Mouse (Mus musculus) heart, postnatal 0 days (tissue): ENCODE measurements around the gene Ripor2. TPM values are rescaled to one million over a fixed set of nuclear protein-coding genes. Genes with fewer than 3 reads are reported as not detected.
"Not testable (repeated sequence)": the region's sequence is repeated elsewhere in the genome, so short reads cannot be mapped to it uniquely, and the experiment has no call there.

Source experiments
- ATAC-seq: fragments of 200-750 bp; cut with Nextera tagmentation; 2 replicates; pipeline ENCODE4 v1.8.0; 2017; ENCODE audit warnings: low read depth, moderate number of reproducible peaks, moderate library complexity; ENCODE audit not compliant: insufficient read depth
- DNase-seq: peaks from one replicate; pipeline ENCODE4 v3.0.0-alpha.2; 2016; ENCODE audit warnings: low spot score
- H3K27ac ChIP-seq: fragments of 300-500 bp; sonication (generic); 2 replicates; pipeline ENCODE4 v1.5.1; 2014; ENCODE audit warnings: low read depth, mild to moderate bottlenecking
- H3K27me3 ChIP-seq: fragments of 300-500 bp; sonication (generic); 2 replicates; pipeline ENCODE4 v1.6.1; 2014; ENCODE audit warnings: low read length, mixed read lengths; ENCODE audit not compliant: control insufficient read depth, insufficient read depth
- H3K36me3 ChIP-seq: fragments of 300-500 bp; sonication (generic); replicated peaks from 2 replicates; pipeline ENCODE4 v1.6.1; 2014; ENCODE audit warnings: low read length, mixed read lengths; ENCODE audit not compliant: control insufficient read depth, insufficient read depth
- H3K4me1 ChIP-seq: fragments of 300-500 bp; sonication (generic); 2 replicates; pipeline ENCODE4 v1.6.1; 2014; ENCODE audit warnings: antibody characterized with exemption; ENCODE audit not compliant: control insufficient read depth, insufficient read depth
- H3K4me2 ChIP-seq: fragments of 300-500 bp; sonication (generic); 2 replicates; pipeline ENCODE4 v1.6.1; 2014; ENCODE audit warnings: low read depth, mild to moderate bottlenecking, low read length, moderate library complexity
- H3K4me3 ChIP-seq: fragments of 300-500 bp; sonication (generic); 2 replicates; pipeline ENCODE4 v1.5.1; 2014; ENCODE audit warnings: low read depth, low read length
- H3K9ac ChIP-seq: fragments of 300-500 bp; sonication (generic); replicated peaks from 2 replicates; pipeline ENCODE4 v1.6.1; 2014; ENCODE audit warnings: low read depth, low read length, mixed read lengths
- H3K9me3 ChIP-seq: fragments of 300-500 bp; sonication (generic); replicated peaks from 2 replicates; pipeline ENCODE4 v1.6.1; 2016; ENCODE audit warnings: low read length; ENCODE audit not compliant: control insufficient read depth
- CTCF ChIP-seq: IDR thresholded peaks from 2 replicates; pipeline ENCODE4 v1.5.1; 2016; ENCODE audit warnings: antibody characterized with exemption, control low read depth, low read depth
- EP300 ChIP-seq: IDR thresholded peaks from 2 replicates; pipeline ENCODE4 v1.6.1; 2016; ENCODE audit warnings: antibody characterized with exemption, low read depth
- WGBS: fragments of 180-500 bp; shearing (Covaris S2); extraction: QIAGEN DNeasy Blood & Tissue Kit; methylation state at CpG from one replicate; pipeline ENCODE4 v1.1.7; 2014; 5-methylcytosine and 5-hydroxymethylcytosine counted together
- polyA plus RNA-seq: library from polyadenylated mRNA; unstranded; fragments of >200 nt; fragmentation: Nextera tagmentation; extraction: Ambion mirVana; gene quantifications from 2 replicates; pipeline ENCODE4 v1.2.1, GENCODE M21; 2015
- total RNA-seq: library from RNA; depleted of rRNA; stranded (reverse); fragments of >200 nt; gene quantifications from 2 replicates; pipeline ENCODE4 v1.2.3, GENCODE M21; 2014; ENCODE audit warnings: low replicate concordance

The Ripor2 gene
- total and polyA plus RNA-seq, 2 experiments from 2014 or later = 17.5 to 31.7 TPM

DNA sequence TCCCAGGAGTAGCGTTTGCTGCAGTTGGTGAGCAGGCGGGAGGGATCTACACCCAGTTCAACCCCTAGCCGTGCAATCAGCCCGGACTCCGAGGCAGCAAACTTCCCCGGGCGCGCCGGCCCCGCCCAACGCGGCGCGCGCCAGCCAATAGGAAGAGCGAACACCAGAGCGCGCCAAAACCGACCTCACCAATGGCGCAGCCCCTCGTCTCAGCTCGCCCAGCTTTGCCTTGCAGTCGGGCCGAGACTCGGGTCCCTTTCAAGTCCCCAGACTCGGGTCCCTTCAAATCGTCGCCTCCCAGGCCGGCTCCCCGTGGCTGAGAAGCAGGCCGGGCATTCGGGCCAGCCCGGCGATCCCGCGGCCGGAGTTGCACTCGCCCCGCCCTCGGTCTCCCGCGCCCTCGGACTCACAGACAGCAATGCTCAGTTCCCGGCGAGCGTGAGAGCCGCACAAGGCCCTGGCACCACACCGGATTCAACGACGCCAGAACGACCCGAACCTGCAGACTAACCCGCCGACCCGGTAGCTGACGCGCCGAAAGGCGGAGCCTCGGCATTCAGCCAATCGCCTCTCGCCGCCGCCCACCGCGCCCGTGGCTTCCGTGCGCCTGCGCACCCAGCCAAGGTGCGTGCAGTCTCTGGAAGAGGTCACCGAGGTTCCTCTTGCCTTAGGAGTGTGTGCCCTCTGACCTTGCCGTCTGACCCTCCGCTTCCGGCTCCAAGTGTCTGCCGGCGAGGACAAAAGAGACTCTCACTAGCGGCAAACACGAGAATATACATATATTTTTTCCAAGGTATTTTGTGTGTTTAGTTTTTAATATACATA, 179.6 kb downstream of the Ripor2 start, which contains the start of gene Gmnn:
Gmnn (minus strand) TSS at position 521 of the 825 bp plus-strand sequence.
- peak within 1 kb of the TSS; percentile 65 for H3K4me2 ChIP-seq
- H3K9me3 ChIP-seq = no peaks in the 10 kb centered on the region
- peaks cover 30% of the 10 kb centered on the region for H3K36me3 ChIP-seq
- peak; percentile 97 for ATAC-seq
- TF ChIP-seq CTCF (no peak), EP300 (no peak)
- H3K4me3 ChIP-seq = peak within 1 kb of the TSS; percentile 83
- H3K27me3 ChIP-seq = no peaks in the 10 kb centered on the region
- WGBS = under 1% methylated on average over 79 of the region's 79 CpGs
- H3K4me1 ChIP-seq = peaks cover 11% of the 10 kb centered on the region; the same call in 1 of the 2 replicates
- peak within 1 kb of the TSS; percentile 93 for H3K27ac ChIP-seq
- peak; percentile 93 for DNase-seq
- peak within 1 kb of the TSS; percentile 57 for H3K9ac ChIP-seq

DNA sequence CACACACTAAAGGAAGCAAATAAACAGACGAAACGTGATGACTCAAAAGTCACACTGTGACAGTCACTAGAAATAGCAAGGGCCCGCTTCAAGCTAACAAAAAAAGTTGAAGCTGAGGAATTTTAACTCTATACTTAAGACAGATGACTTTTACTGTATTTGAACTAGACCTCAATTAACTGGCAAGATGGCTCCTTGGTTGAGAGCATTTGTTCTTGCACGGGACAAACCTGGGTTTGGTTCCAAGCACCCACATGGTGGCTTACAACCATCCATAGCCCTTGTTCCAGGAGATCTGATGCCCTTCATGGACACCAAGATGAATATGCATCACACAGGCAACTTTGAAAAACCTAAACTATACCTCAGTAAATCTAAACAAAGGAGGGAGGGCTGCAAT, 180.3 kb downstream of the Ripor2 start:
- ATAC-seq = no peak
- peaks cover 24% of the 10 kb centered on the region; the same call in 1 of the 2 replicates for H3K36me3 ChIP-seq
- TF ChIP-seq CTCF = no peak
- no peak for TF ChIP-seq EP300

DNA sequence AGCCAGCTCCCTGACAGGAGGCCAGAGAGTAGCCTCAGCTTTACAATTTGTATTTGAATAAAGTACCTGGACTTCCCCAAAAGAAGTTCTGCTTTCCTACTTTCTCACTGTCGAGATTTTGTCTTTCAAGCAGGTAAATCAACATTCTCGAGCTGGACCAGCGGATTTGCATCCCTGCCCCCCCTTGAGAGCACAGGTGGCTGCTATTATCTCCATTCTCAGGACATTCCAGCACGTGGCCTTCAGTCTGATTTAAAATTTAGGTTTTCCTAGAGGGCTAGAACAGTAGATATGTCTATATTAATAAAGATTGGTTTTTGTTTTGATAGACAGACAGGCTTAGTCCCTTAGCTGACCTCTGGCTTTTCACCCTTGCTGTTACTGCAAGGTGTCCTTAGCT, 185.8 kb downstream of the Ripor2 start:
- not testable (repeated sequence) for H3K9me3 ChIP-seq, H3K36me3 ChIP-seq, H3K4me1 ChIP-seq, DNase-seq, H3K27me3 ChIP-seq, H3K27ac ChIP-seq, H3K9ac ChIP-seq, H3K4me2 ChIP-seq, H3K4me3 ChIP-seq, ATAC-seq
- 70% methylated on average over 4 of the region's 4 CpGs for WGBS

More for the DNA sequence above, 180.3 kb downstream of the Ripor2 start:
- H3K9ac ChIP-seq = peak overlapping the region; percentile 57; the same call in 1 of the 2 replicates
- DNase-seq = no peak
- H3K9me3 ChIP-seq = no peaks in the 10 kb centered on the region
- WGBS = 23% methylated on average over 4 of the region's 4 CpGs
- H3K27ac ChIP-seq = peak overlapping the region; percentile 93
- peak overlapping the region; percentile 83 for H3K4me3 ChIP-seq
- peak overlapping the region; percentile 65 for H3K4me2 ChIP-seq
- H3K27me3 ChIP-seq = no peaks in the 10 kb centered on the region
- peaks cover 11% of the 10 kb centered on the region; the same call in 1 of the 2 replicates for H3K4me1 ChIP-seq

DNA sequence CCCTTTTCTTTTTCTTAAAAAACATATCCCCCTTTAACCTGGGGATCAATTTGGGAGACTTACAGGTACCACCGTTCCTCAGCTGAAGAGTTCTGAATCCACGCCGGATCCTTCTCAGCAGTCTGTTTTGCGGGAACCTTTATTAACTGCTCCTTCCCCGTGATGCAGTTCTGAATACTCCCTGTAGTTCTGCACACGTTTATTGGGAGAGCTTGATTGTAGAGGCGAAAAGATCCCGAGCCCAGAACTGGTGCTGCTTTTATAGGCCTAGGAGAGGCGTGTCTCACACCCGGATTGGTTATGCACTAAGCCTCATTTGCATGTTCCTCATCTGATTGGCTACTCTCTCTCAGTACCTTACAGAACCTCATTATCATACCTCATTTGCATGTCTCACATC, 189.5 kb downstream of the Ripor2 start:
- not testable (repeated sequence) for H3K4me2 ChIP-seq, H3K9me3 ChIP-seq, H3K4me3 ChIP-seq, H3K9ac ChIP-seq, H3K36me3 ChIP-seq, H3K27ac ChIP-seq, ATAC-seq, H3K27me3 ChIP-seq, DNase-seq, H3K4me1 ChIP-seq
- WGBS = 91% methylated on average over 10 of the region's 10 CpGs

DNA sequence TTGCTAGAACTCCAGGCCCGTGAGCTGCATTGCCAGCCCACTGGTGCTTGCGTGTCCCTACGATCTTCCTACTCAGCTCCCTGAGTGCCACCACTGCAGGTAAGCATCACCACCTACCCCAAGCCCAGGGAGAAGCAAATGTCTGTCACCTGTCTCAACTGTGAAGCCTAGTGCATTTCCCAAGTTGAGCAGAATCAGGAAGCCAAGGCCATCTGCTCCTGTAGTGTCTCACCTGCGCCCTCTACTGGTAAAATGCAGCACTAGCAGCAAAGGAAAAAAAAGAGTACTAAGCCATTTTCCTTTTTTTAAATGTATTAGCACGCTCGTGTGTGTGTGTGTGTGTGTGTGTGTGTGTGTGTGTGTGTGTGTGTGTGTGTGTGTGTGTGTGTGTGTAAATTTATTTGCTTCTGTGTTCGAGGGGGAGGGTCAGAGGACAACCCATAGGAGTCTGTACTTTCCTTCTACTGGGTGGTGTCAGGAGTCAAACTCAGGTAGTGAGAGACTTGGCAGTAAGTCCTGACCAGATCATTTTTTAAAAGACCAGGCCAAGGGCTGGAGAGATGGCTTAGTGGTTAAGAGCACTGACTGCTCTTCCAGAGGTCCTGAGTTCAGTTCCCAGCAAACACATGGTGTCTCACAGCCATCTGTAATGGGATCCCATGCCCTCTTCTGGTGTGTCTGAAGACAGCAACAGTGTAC, 194.3 kb downstream of the Ripor2 start:
- no peak overlapping the region for H3K4me3 ChIP-seq
- ATAC-seq (peak; percentile 44; the same call in 1 of the 2 replicates), DNase-seq (peak; percentile 81)
- no peaks in the 10 kb centered on the region for H3K9me3 ChIP-seq
- no peaks in the 10 kb centered on the region for H3K27me3 ChIP-seq
- peak; percentile 93 for TF ChIP-seq CTCF
- TF ChIP-seq EP300 = no peak
- 40% methylated on average over 7 of the region's 7 CpGs for WGBS
- H3K9ac ChIP-seq = no peak overlapping the region
- H3K36me3 ChIP-seq = no peaks in the 10 kb centered on the region
- H3K4me2 ChIP-seq = no peak overlapping the region
- no peaks in the 10 kb centered on the region for H3K4me1 ChIP-seq
- H3K27ac ChIP-seq = no peak overlapping the region
